Mouse (Mus musculus) kidney, embryonic 16.5 days (tissue): Measurements from ENCODE around the gene BC037034. TPM values are rescaled to one million over a fixed set of nuclear protein-coding genes. Genes with fewer than 3 reads are reported as not detected.

ENCODE experiments used
- ATAC-seq: fragments of 200-750 bp; cut with Nextera tagmentation; 2 replicates; pipeline ENCODE4 v1.8.0; 2017; ENCODE audit warnings: moderate TSS enrichment; ENCODE audit not compliant: low FRiP score, low TSS enrichment
- H3K27ac ChIP-seq: fragments of 300-500 bp; sonication (generic); 2 replicates; pipeline ENCODE4 v1.5.1; 2014; ENCODE audit warnings: low read length
- H3K27me3 ChIP-seq: fragments of 300-500 bp; sonication (generic); 2 replicates; pipeline ENCODE4 v1.6.1; 2014; ENCODE audit warnings: low read length, control low read depth, mixed read lengths; ENCODE audit not compliant: insufficient read depth
- H3K36me3 ChIP-seq: fragments of 300-500 bp; sonication (generic); 2 replicates; pipeline ENCODE4 v1.6.1; 2014; ENCODE audit warnings: low read length, control low read depth, mixed read lengths; ENCODE audit not compliant: insufficient read depth
- H3K4me1 ChIP-seq: fragments of 300-500 bp; sonication (generic); 2 replicates; pipeline ENCODE4 v1.6.1; 2014; ENCODE audit warnings: low read length, control low read depth, mixed read lengths; ENCODE audit not compliant: insufficient read depth
- H3K4me2 ChIP-seq: fragments of 300-500 bp; sonication (generic); replicated peaks from 2 replicates; pipeline ENCODE4 v1.6.1; 2014; ENCODE audit warnings: low read depth, low read length
- H3K4me3 ChIP-seq: fragments of 300-500 bp; sonication (generic); 2 replicates; pipeline ENCODE4 v1.5.1; 2014; ENCODE audit warnings: mild to moderate bottlenecking, low read length
- H3K9ac ChIP-seq: fragments of 300-500 bp; sonication (generic); replicated peaks from 2 replicates; pipeline ENCODE4 v1.6.1; 2014; ENCODE audit warnings: low read length
- H3K9me3 ChIP-seq: fragments of 300-500 bp; sonication (generic); 2 replicates; pipeline ENCODE4 v1.6.1; 2016; ENCODE audit warnings: low read length, control low read depth
- WGBS: fragments of 180-500 bp; shearing (Covaris S2); extraction: QIAGEN DNeasy Blood & Tissue Kit; methylation state at CpG from one replicate; pipeline ENCODE4 v1.1.7; 2014; 5-methylcytosine and 5-hydroxymethylcytosine counted together
- polyA plus RNA-seq: library from polyadenylated mRNA; unstranded; fragments of >200 nt; fragmentation: Nextera tagmentation; extraction: Ambion mirVana; gene quantifications from 2 replicates; pipeline ENCODE4 v1.2.1, GENCODE M21; 2015

Gene BC037034
- polyA plus RNA-seq, 1 experiment from 2014 or later: 5.0 TPM

DNA sequence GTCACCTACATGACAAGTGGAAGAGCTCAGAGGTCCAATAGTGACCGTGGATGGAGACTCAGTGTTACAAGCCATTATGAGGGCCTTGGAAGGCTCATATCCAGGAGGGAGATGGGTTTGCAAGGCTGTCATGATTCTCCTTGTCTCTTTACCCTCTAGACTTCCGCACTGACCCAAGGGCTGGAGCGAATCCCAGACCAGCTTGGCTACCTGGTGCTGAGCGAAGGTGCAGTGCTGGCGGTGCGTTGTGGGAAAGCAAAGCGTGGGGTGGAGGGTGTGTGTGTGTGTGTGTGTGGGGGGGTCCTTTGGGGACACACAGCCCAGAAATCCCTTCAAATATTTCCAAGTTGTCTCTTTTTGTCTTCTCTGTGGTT lies 7.8 kb downstream of the BC037034 start:
- WGBS: 12% methylated on average over 7 of the region's 7 CpGs
- Histone ChIP-seq H3K9ac (peak overlapping the region; percentile 77), H3K27me3 (no peaks in the 10 kb centered on the region), H3K4me3 (peak overlapping the region; percentile 74), H3K27ac (peak overlapping the region; percentile 82), H3K4me1 (peaks cover 11% of the 10 kb centered on the region), H3K36me3 (peaks cover 25% of the 10 kb centered on the region), H3K9me3 (0 out of 2 replicates have a peak, but pooled peaks cover 4% of the 10 kb centered on the region), H3K4me2 (peak overlapping the region; percentile 76)
- ATAC-seq: peak; percentile 24

DNA sequence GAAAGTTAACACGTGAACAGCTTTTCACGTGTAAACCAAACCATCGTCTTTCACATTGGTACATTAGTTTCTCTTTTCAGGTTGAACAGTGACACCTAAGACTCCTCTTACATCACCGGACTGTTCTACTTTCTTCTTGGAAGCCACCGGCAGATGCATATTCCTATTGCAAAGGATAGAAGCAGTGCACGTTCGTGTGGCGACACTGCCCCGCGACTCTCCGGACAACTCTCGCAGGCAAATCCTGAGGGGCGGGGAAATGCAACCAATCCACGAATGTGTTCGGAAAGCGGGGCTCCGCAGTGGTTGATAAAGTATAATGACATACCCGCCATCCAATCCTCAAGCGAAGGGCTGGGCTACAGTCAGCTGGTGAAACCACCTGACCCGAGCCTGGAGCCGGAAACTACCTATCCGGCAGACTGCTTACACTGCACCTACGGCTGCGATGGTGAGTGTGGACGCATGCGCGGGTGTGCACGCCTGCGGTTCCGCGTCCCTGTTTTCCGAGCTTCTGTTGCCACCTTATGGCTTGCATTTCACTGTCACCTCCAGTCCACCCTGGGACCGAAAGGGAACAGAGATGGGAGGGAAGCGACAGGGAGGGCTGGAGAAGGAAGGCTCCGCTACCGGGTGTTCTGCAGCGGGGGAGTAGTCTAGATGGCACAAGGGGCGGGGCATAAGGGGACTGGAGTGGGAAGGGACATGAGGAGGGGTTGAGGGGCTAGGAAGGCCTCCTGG lies 8.3 kb downstream of the BC037034 start, which contains the start of gene Lamtor4:
Lamtor4 (plus strand) TSS at position 130 of the 741 bp plus-strand sequence.
- Histone ChIP-seq H3K4me2 (peak within 1 kb of the TSS; percentile 76), H3K9ac (peak within 1 kb of the TSS; percentile 78), H3K4me3 (peak within 1 kb of the TSS; percentile 74), H3K27me3 (no peaks in the 10 kb centered on the region), H3K9me3 (0 out of 2 replicates have a peak, but pooled peaks cover 4% of the 10 kb centered on the region), H3K27ac (peak within 1 kb of the TSS; percentile 82), H3K36me3 (peaks cover 20% of the 10 kb centered on the region), H3K4me1 (peaks cover 11% of the 10 kb centered on the region)
- ATAC-seq: peak; percentile 100
- under 1% methylated on average over 38 of the region's 38 CpGs for WGBS

DNA sequence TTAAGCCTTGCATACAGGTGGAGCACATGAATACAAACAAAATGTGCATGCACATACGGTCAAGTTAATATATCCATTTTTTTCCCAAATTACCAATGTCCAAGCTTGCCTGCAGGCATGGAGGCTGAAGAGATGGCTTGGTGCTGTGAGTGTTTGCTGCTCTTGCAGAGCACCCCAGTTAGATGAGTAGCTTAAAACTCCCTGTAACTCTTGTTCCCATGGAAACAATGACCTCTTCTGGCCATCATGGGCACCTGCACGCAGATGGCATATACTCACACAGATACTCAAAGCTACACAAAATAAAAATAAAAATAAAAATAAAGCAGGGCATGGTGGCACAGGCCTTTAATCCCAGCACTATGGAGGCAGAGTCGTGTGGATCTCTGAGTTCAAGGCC lies 10.8 kb downstream of the BC037034 start:
- WGBS: 99% methylated on average over 3 of the region's 3 CpGs
- H3K9ac ChIP-seq: no peak overlapping the region
- no peak for ATAC-seq
- H3K36me3 ChIP-seq: no peaks in the 10 kb centered on the region
- no peaks in the 10 kb centered on the region for H3K27me3 ChIP-seq
- no peak overlapping the region for H3K4me2 ChIP-seq
- H3K27ac ChIP-seq: no peak overlapping the region
- H3K4me3 ChIP-seq: no peak overlapping the region
- 0 out of 2 replicates have a peak, but pooled peaks cover 4% of the 10 kb centered on the region for H3K9me3 ChIP-seq
- H3K4me1 ChIP-seq: peaks cover 11% of the 10 kb centered on the region

DNA sequence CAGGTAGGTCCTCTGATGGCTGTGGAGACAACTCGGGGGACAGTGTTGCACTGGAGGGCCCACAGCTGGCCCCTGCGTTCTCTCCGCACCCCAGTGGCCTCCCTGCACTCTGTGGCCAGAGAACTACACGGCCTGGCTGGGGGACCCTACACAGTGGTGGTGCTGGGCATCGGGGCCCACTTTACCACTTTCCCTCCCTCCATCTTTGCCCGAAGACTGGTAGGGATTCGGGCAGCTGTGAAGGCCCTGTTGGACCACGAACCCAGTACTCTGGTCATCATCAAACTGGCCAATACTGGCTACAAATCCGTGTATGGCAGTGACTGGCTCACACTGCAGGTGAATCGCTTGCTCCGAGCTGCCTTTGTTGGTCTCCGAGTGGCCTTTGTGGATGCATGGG lies 12.7 kb downstream of the BC037034 start:
- Histone ChIP-seq H3K9ac (no peak overlapping the region), H3K4me2 (no peak overlapping the region), H3K27me3 (no peaks in the 10 kb centered on the region), H3K4me1 (peaks cover 6% of the 10 kb centered on the region), H3K36me3 (no peaks in the 10 kb centered on the region), H3K4me3 (no peak overlapping the region), H3K9me3 (0 out of 2 replicates have a peak, but pooled peaks cover 4% of the 10 kb centered on the region), H3K27ac (no peak overlapping the region)
- 81% methylated on average over 12 of the region's 12 CpGs for WGBS
- ATAC-seq: no peak

DNA sequence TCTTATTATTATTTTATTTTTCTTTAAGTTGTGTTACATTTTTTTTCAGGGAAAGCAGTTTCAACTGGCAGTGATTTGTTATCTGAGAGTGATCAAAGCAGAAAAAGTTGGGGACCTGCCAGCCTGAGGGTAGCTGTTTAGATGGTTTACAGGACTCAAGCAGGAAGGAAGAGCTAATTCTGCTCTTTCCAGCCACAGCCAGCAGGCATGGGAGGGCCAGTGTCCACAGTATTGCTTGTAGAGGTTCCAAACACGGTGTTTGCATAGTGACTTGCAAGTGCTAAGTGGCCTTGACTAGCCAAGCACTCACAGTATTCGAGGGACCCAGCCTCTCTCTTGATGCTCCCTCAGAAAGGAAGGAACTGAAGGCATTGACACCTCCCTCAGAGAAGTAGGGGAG lies 22.3 kb downstream of the BC037034 start:
- Histone ChIP-seq H3K27me3 (no peaks in the 10 kb centered on the region), H3K9ac (no peak overlapping the region), H3K9me3 (no peaks in the 10 kb centered on the region), H3K4me3 (no peak overlapping the region), H3K4me2 (no peak overlapping the region), H3K27ac (no peak overlapping the region), H3K36me3 (no peaks in the 10 kb centered on the region), H3K4me1 (no peaks in the 10 kb centered on the region)
- no peak for ATAC-seq
- WGBS: 35% methylated on average over 2 of the region's 2 CpGs

DNA sequence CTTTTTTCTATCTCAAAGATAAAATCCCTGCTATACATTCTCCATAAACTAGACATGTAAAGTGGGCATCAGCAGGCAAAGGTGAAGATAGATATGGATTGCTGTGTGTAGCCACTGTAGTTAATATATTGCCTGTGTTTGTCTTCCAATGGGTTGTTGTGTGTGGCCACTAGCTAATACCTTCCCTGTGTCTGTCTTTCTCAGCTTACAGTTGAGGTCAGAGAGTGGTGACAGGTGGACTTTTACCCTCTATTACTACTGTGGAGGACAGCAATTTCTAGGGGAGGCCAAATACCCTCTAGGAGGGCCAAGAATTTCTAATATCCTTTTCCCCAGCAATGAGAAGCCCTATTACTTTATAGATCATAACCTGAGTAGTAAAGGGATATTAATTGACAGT lies 29.6 kb downstream of the BC037034 start:
- Histone ChIP-seq H3K4me2 (no peak overlapping the region), H3K27me3 (no peaks in the 10 kb centered on the region), H3K36me3 (no peaks in the 10 kb centered on the region), H3K4me1 (peaks cover 9% of the 10 kb centered on the region), H3K27ac (peak overlapping the region; percentile 89), H3K9me3 (no peaks in the 10 kb centered on the region), H3K4me3 (no peak overlapping the region), H3K9ac (no peak overlapping the region)
- ATAC-seq: no peak

DNA sequence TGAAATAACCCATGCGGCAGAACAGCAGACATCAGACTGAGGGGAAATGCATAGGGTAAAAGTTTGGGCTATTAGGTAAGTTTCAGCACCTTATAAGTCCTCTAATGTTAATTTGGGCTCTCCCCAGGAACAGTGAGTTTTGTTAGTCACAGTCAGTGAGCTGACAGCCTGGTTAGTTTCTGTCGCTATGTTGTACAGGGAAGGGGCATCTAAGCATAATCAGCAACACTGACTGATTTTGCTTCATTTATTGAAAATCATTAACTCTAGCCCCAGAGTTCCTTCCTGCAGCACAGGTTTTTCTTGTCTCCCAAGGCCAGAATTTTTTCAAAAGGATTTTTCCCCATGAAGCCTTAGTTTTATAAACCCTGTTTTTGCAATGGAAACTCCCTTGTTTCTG lies 30.1 kb downstream of the BC037034 start:
- Histone ChIP-seq H3K4me1 (peaks cover 9% of the 10 kb centered on the region), H3K9ac (no peak overlapping the region), H3K27ac (peak overlapping the region; percentile 89), H3K4me2 (no peak overlapping the region), H3K4me3 (no peak overlapping the region), H3K36me3 (no peaks in the 10 kb centered on the region), H3K9me3 (no peaks in the 10 kb centered on the region), H3K27me3 (no peaks in the 10 kb centered on the region)
- peak; percentile 63; the same call in 1 of the 2 replicates for ATAC-seq
- WGBS: 55% methylated on average over 2 of the region's 2 CpGs

DNA sequence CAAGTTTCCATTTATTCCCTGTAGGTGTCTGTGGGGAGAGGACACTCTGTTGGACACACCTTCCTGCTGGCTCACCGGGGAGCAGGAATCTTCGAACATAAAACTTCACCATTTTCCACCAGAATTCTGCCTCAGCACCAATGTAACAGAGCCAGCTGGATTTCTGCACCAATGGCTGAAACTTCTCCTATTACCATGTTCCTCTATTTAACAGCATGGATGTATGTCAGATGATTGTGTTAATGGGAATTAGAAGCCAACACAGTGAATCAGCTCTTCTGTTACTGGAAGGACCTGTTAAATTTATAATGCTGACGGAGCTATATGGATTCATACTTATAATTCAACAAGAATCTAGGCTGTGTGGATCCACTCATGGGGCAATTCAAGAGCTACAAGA lies 34.3 kb downstream of the BC037034 start:
- Histone ChIP-seq H3K27me3 (no peaks in the 10 kb centered on the region), H3K4me2 (no peak overlapping the region), H3K4me3 (no peak overlapping the region), H3K4me1 (peaks cover 5% of the 10 kb centered on the region), H3K27ac (no peak overlapping the region), H3K9me3 (no peaks in the 10 kb centered on the region), H3K36me3 (no peaks in the 10 kb centered on the region), H3K9ac (no peak overlapping the region)
- no peak for ATAC-seq
- WGBS: 81% methylated on average over 3 of the region's 3 CpGs

DNA sequence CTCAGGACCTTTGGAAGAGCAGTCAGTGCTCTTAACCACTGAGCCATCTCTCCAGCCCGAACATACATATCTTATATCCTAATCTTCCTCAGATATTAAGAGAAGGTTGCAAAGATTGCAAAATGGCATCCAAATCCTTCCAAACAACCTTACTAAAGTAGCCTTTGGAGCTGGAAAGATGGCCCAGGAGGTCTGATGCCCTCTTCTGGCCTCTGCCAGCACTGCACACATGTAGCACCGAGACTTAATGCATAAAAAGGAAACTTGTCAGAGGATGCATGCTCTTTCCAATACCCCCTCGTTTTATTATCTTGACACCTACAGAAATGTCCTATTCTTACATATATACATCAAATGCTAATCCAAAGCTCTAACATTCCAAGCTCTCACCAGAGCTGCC lies 35.8 kb downstream of the BC037034 start:
- Histone ChIP-seq H3K9me3 (no peaks in the 10 kb centered on the region), H3K4me1 (no peaks in the 10 kb centered on the region; the same call in 1 of the 2 replicates), H3K27me3 (no peaks in the 10 kb centered on the region), H3K36me3 (no peaks in the 10 kb centered on the region), H3K9ac (no peak overlapping the region), H3K4me3 (no peak overlapping the region), H3K27ac (no peak overlapping the region), H3K4me2 (no peak overlapping the region)
- no peak for ATAC-seq
- WGBS: 63% methylated on average over 3 of the region's 3 CpGs

DNA sequence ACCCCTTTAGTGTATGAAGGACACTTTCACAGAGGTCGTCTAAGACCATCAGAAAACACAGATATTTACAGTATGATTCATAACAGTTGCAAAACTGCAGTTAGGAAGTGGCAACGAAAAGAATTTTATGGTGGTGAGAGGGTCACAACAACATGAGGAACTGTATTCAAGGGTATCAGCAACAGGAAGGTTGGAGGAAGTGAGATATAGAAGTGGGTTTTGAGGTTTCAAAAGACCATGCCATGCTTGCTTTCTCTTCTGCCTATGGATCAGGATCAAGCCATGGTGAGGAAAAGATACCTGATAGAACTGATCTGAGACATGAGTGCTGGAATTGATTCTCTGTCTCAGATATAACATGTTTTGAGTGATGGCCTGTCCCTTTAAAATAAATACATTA lies 36.5 kb downstream of the BC037034 start:
- Histone ChIP-seq H3K4me3 (no peak overlapping the region), H3K9me3 (no peaks in the 10 kb centered on the region), H3K27me3 (no peaks in the 10 kb centered on the region), H3K27ac (no peak overlapping the region), H3K36me3 (no peaks in the 10 kb centered on the region), H3K4me2 (no peak overlapping the region), H3K4me1 (no peaks in the 10 kb centered on the region), H3K9ac (no peak overlapping the region)
- ATAC-seq: no peak
- WGBS: 72% methylated on average over 2 of the region's 2 CpGs
